Mouse (Mus musculus) limb, embryonic 11.5 days (tissue): Measurements from ENCODE around the gene Polr3gl. TPM values are rescaled to one million over a fixed set of nuclear protein-coding genes. Genes with fewer than 3 reads are reported as not detected.
A peak's percentile ranks its signal among the peaks of the same experiment; 100 is the strongest.

Experiments
- ATAC-seq: fragments of 200-750 bp; cut with Nextera tagmentation; 2 replicates; pipeline ENCODE4 v1.8.0; 2017; ENCODE audit warnings: low read depth; ENCODE audit not compliant: insufficient number of reproducible peaks, low FRiP score, low TSS enrichment
- DNase-seq: peaks from one replicate; pipeline ENCODE4 v3.0.0-alpha.2; 2015; ENCODE audit warnings: low spot score
- H3K27ac ChIP-seq: fragments of 300-500 bp; sonication (generic); replicated peaks from 2 replicates; pipeline ENCODE4 v1.5.1; 2014; ENCODE audit warnings: low read depth, mild to moderate bottlenecking, low read length
- H3K27me3 ChIP-seq: fragments of 300-500 bp; sonication (generic); 2 replicates; pipeline ENCODE4 v1.6.1; 2014; ENCODE audit warnings: mild to moderate bottlenecking, low read length, mixed read lengths; ENCODE audit not compliant: control insufficient read depth, insufficient read depth
- H3K36me3 ChIP-seq: fragments of 300-500 bp; sonication (generic); 2 replicates; pipeline ENCODE4 v1.6.1; 2014; ENCODE audit warnings: mild to moderate bottlenecking, low read length, moderate library complexity, mixed read lengths; ENCODE audit not compliant: control insufficient read depth, insufficient read depth
- H3K4me1 ChIP-seq: fragments of 300-500 bp; sonication (generic); 2 replicates; pipeline ENCODE4 v1.6.1; 2014; ENCODE audit warnings: low read length, mixed read lengths; ENCODE audit not compliant: control insufficient read depth, insufficient read depth
- H3K4me2 ChIP-seq: fragments of 300-500 bp; sonication (generic); 2 replicates; pipeline ENCODE4 v1.6.1; 2014; ENCODE audit warnings: low read depth, mild to moderate bottlenecking, moderate library complexity; ENCODE audit not compliant: severe bottlenecking
- H3K4me3 ChIP-seq: fragments of 300-500 bp; sonication (generic); 2 replicates; pipeline ENCODE4 v1.5.1; 2014; ENCODE audit warnings: low read depth, low read length
- H3K9ac ChIP-seq: fragments of 300-500 bp; sonication (generic); 2 replicates; pipeline ENCODE4 v1.6.1; 2014; ENCODE audit warnings: mild to moderate bottlenecking, low read length
- H3K9me3 ChIP-seq: fragments of 300-500 bp; sonication (generic); 2 replicates; pipeline ENCODE4 v1.6.1; 2016; ENCODE audit warnings: low read length; ENCODE audit not compliant: control insufficient read depth
- WGBS: fragments of 180-500 bp; shearing (Covaris S2); extraction: QIAGEN DNeasy Blood & Tissue Kit; methylation state at CpG from one replicate; pipeline ENCODE4 v1.1.7; 2014; 5-methylcytosine and 5-hydroxymethylcytosine counted together
- polyA plus RNA-seq: library from polyadenylated mRNA; unstranded; fragments of >200 nt; fragmentation: Nextera tagmentation; extraction: Ambion mirVana; gene quantifications from 2 replicates; pipeline ENCODE4 v1.2.1, GENCODE M21; 2014

Polr3gl gene
- polyA plus RNA-seq, 1 experiment from 2014 or later, result 18.8 TPM

DNA sequence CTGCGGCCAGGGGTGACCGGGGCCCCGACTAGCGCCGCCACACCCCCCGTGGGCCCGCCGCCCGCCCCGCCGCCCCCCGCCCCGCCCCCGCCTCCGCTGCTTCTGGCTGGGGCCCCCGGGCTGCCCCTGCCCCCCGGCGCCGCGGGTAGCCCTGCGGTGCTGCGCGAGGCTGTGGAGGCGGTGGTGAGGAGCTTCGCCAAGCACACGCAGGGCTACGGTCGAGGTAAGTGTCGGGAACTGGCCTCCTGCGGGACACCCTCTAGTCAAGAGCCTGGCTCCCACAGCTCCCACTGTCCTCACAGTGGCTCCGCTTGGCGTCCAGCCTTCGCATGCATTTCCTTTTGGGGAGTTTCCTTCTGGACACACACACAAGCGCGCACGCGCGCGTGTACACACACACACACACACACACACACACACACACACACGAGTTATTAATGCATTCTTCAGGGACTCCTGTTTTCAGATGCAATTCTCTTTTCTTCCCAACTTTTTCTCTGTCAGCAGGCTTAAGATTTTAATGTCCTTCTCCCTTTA lies 7.3 kb upstream of the Polr3gl start:
- WGBS, result under 1% methylated on average over 25 of the region's 40 CpGs
- ATAC-seq (peak; percentile 61), DNase-seq (peak; percentile 71)
- Histone ChIP-seq H3K27ac (peak overlapping the region; percentile 68), H3K4me3 (peak overlapping the region; percentile 75), H3K36me3 (no peaks in the 10 kb centered on the region), H3K4me2 (peak overlapping the region; percentile 73), H3K4me1 (peaks cover 23% of the 10 kb centered on the region; the same call in 1 of the 2 replicates), H3K9me3 (no peaks in the 10 kb centered on the region), H3K27me3 (peaks cover 3% of the 10 kb centered on the region; the same call in 1 of the 2 replicates), H3K9ac (peak overlapping the region; percentile 83)

DNA sequence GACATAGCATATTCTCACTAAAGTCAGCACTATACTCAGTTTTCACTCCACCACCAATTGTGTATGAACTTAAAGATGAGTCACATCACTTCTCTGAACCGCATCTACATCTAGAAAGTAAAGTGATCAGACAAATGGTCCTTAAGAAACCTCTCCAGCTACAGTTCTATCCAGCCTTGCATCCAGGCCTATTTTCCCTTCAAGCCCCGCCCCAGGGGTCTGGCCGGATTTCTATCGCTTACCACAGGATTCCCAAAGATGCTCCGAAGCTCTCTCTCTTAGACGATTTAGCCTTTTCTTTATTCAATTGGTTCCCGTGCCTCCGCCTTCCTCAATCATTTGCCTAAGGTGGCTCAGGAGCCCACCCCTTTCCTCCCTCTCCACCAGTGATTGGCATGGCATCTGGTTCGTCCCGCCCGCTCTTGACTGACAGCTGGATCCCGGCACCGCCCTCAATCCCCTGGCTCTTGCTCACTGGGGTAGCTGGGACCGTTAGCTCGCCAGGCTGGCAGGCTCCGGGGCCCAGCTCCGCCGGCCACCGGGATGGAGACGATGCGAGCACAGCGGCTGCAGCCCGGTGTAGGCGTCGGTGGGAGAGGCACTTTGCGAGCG lies 6.8 kb upstream of the Polr3gl start, which contains the start of gene Lix1l:
Gene Lix1l, plus strand, starts transcription at position 511 of the 612 bp plus-strand sequence.
- no peaks in the 10 kb centered on the region for H3K9me3 ChIP-seq
- peaks cover 5% of the 10 kb centered on the region for H3K27me3 ChIP-seq
- DNase-seq (peak; percentile 95), ATAC-seq (peak; percentile 90)
- 2% methylated on average over 26 of the region's 27 CpGs for WGBS
- no peaks in the 10 kb centered on the region for H3K36me3 ChIP-seq
- H3K4me1 ChIP-seq, result peaks cover 26% of the 10 kb centered on the region; the same call in 1 of the 2 replicates
- peak within 1 kb of the TSS; percentile 83 for H3K9ac ChIP-seq
- H3K4me3 ChIP-seq, result peak within 1 kb of the TSS; percentile 75
- H3K27ac ChIP-seq, result peak within 1 kb of the TSS; percentile 68
- H3K4me2 ChIP-seq, result peak within 1 kb of the TSS; percentile 73

GRCm38 (mm10) chr3:96599411-96599810 lies 5.4 kb upstream of the Polr3gl start:
- DNase-seq (no peak), ATAC-seq (no peak)
- Histone ChIP-seq H3K9ac (no peak overlapping the region), H3K4me1 (peaks cover 26% of the 10 kb centered on the region; the same call in 1 of the 2 replicates), H3K27me3 (peaks cover 10% of the 10 kb centered on the region), H3K9me3 (no peaks in the 10 kb centered on the region), H3K27ac (no peak overlapping the region), H3K4me2 (no peak overlapping the region), H3K4me3 (no peak overlapping the region), H3K36me3 (no peaks in the 10 kb centered on the region)
- WGBS, result 57% methylated on average over 3 of the region's 3 CpGs

- Histone ChIP-seq H3K9ac (peak overlapping the region; percentile 61; the same call in 1 of the 2 replicates), H3K4me1 (peaks cover 26% of the 10 kb centered on the region; the same call in 1 of the 2 replicates), H3K27ac (no peak overlapping the region), H3K27me3 (peaks cover 10% of the 10 kb centered on the region), H3K9me3 (no peaks in the 10 kb centered on the region), H3K4me3 (peak overlapping the region; percentile 49), H3K36me3 (no peaks in the 10 kb centered on the region), H3K4me2 (peak overlapping the region; percentile 99)
- no peak for ATAC-seq
- 47% methylated on average over 8 of the region's 8 CpGs for WGBS
- no peak for DNase-seq
Observed at GRCm38 (mm10) chr3:96599069-96599393, 5.0 kb upstream of the Polr3gl start.

GRCm38 (mm10) chr3:96598156-96599068 lies 4.4 kb upstream of the Polr3gl start:
- WGBS, result 1% methylated on average over 54 of the region's 54 CpGs
- Histone ChIP-seq H3K4me2 (peak overlapping the region; percentile 99), H3K4me3 (peak overlapping the region; percentile 49), H3K4me1 (peaks cover 26% of the 10 kb centered on the region; the same call in 1 of the 2 replicates), H3K9ac (peak overlapping the region; percentile 61), H3K27me3 (peaks cover 10% of the 10 kb centered on the region), H3K27ac (peak overlapping the region; percentile 62; the same call in 1 of the 2 replicates), H3K9me3 (no peaks in the 10 kb centered on the region), H3K36me3 (no peaks in the 10 kb centered on the region)
- DNase-seq (peak; percentile 84), ATAC-seq (no peak)

GRCm38 (mm10) chr3:96597435-96597891 lies 3.5 kb upstream of the Polr3gl start:
- peak overlapping the region; percentile 61 for H3K9ac ChIP-seq
- WGBS, result under 1% methylated on average over 40 of the region's 40 CpGs
- peaks cover 21% of the 10 kb centered on the region; the same call in 1 of the 2 replicates for H3K4me1 ChIP-seq
- H3K4me3 ChIP-seq, result peak overlapping the region; percentile 49
- H3K9me3 ChIP-seq, result no peaks in the 10 kb centered on the region
- DNase-seq (peak; percentile 65), ATAC-seq (no peak)
- H3K4me2 ChIP-seq, result peak overlapping the region; percentile 99
- H3K27me3 ChIP-seq, result peaks cover 10% of the 10 kb centered on the region
- H3K36me3 ChIP-seq, result no peaks in the 10 kb centered on the region
- no peak overlapping the region for H3K27ac ChIP-seq

GRCm38 (mm10) chr3:96596855-96597254 lies 2.9 kb upstream of the Polr3gl start:
- ATAC-seq (no peak), DNase-seq (no peak)
- Histone ChIP-seq H3K9ac (peak overlapping the region; percentile 61), H3K27ac (no peak overlapping the region), H3K4me3 (peak overlapping the region; percentile 49), H3K9me3 (no peaks in the 10 kb centered on the region), H3K36me3 (no peaks in the 10 kb centered on the region), H3K27me3 (peaks cover 10% of the 10 kb centered on the region), H3K4me2 (peak overlapping the region; percentile 99), H3K4me1 (peaks cover 18% of the 10 kb centered on the region; the same call in 1 of the 2 replicates)
- WGBS, result 2% methylated on average over 11 of the region's 12 CpGs

DNA sequence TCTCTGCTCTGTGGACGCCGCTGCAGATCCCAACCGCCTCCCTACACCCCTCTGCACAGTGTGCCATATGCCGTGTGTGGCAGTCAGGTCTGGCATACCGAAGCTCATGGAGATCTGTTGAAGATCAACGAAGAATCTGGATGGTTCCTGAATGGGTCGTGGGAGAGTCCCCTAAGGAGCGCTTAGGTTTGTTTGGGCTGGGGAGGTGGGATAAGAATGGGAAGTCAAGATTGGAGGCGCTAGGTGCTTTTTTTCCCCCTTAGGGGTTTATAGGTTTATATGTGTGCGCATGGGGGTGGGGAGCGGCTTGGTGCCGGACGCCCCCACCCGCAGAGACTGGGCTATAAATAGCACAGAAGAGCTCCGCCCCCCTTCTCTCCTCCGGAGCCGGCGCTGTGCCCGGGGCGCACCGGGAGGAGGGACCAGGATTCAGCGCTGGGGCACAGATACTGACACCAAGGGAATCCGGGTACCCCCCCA lies 2.3 kb upstream of the Polr3gl start, which contains the start of gene Ankrd34a:
Gene Ankrd34a, plus strand, starts transcription at position 409 of the 480 bp plus-strand sequence.
- peaks cover 18% of the 10 kb centered on the region; the same call in 1 of the 2 replicates for H3K4me1 ChIP-seq
- DNase-seq (peak; percentile 48), ATAC-seq (no peak)
- no peak within 1 kb of the TSS for H3K27ac ChIP-seq
- H3K27me3 ChIP-seq, result peaks cover 10% of the 10 kb centered on the region
- under 1% methylated on average over 20 of the region's 23 CpGs for WGBS
- peak within 1 kb of the TSS; percentile 99 for H3K4me2 ChIP-seq
- H3K9me3 ChIP-seq, result no peaks in the 10 kb centered on the region
- peak within 1 kb of the TSS; percentile 49 for H3K4me3 ChIP-seq
- H3K9ac ChIP-seq, result peak within 1 kb of the TSS; percentile 61
- no peaks in the 10 kb centered on the region for H3K36me3 ChIP-seq
